9 mouse cellular contexts compared by ENCODE assay signal in the genomic region with DNA sequence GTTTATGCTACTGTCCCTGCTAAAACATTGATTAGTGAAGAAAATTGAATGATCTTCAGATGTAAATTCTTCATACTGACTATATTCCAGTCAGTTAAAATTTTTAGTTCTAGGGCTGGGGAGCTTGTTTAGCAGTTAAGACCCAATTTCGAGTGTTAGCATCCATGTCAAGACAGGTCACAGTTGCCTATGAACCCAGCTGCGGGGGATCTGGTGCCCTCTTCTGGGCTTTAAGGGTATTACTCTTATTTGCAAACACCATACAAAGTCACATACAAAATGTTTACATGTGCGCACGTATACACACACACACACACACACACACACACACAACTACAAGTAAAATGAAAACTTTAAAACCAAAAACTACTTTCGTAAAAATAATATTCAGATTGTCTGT. TPM values are rescaled to one million over a fixed set of nuclear protein-coding genes. Genes with fewer than 3 reads are reported as not detected.
DNase-seq lines count a peak whose midpoint lies in the region; ATAC-seq and TF ChIP-seq lines count a peak whose summit lies in the region.
"Had no signal": no experiment of that assay in that cellular context is flagged by ENCODE, and none has a peak within 500 bp of the region (broad histone marks: within the 10 kb centered on the region; RNA-seq: fewer than 3 reads in every experiment).

No protein-coding gene starts in this region.

- TF ChIP-seq CTCF in G1E (IDR thresholded peaks at IDR 0.05; ENCODE audit: low read depth, low read length): peak; percentile 56
- TF ChIP-seq CTCF in lung, embryonic 14.5 days (IDR thresholded peaks at IDR 0.05; ENCODE audit: low read depth): peak; percentile 62
- peak; percentile 80 for TF ChIP-seq CTCF in stomach, postnatal 0 days (IDR thresholded peaks at IDR 0.05; ENCODE audit: low read depth)

- no peak overlapping the region for H3K4me2 ChIP-seq in lung, embryonic 14.5 days
- H3K4me2 ChIP-seq in stomach, postnatal 0 days (replicated peaks; ENCODE audit: low read depth): no peak overlapping the region
- H3K4me2 ChIP-seq: embryonic facial prominence, embryonic 13.5 days had no signal

- no peaks in the 10 kb centered on the region for H3K4me1 ChIP-seq in G1E (ENCODE audit: insufficient read depth, low read depth, low read length)
- no peaks in the 10 kb centered on the region for H3K4me1 ChIP-seq in lung, embryonic 14.5 days (ENCODE audit: insufficient read depth)
- H3K4me1 ChIP-seq in stomach, postnatal 0 days (replicated peaks; ENCODE audit: control insufficient read depth, insufficient read depth): no peaks in the 10 kb centered on the region
- H3K4me1 ChIP-seq: embryonic facial prominence, embryonic 13.5 days had no signal

- H3K9me3 ChIP-seq in G1E (replicated peaks): no peaks in the 10 kb centered on the region
- H3K9me3 ChIP-seq in lung, embryonic 14.5 days (ENCODE audit: low read depth, low read length): no peaks in the 10 kb centered on the region
- H3K9me3 ChIP-seq in stomach, postnatal 0 days (ENCODE audit: control insufficient read depth, low read length): no peaks in the 10 kb centered on the region
- H3K9me3 ChIP-seq: embryonic facial prominence, embryonic 13.5 days had no signal

- no peak overlapping the region for H3K27ac ChIP-seq in lung, embryonic 14.5 days (ENCODE audit: low read depth)
- no peak overlapping the region for H3K27ac ChIP-seq in stomach, postnatal 0 days (replicated peaks)
- H3K27ac ChIP-seq: embryonic facial prominence, embryonic 13.5 days had no signal

- H3K27me3 ChIP-seq in G1E (ENCODE audit: insufficient read depth, low read length): no peaks in the 10 kb centered on the region
- H3K27me3 ChIP-seq in lung, embryonic 14.5 days (ENCODE audit: insufficient read depth, low read length): no peaks in the 10 kb centered on the region
- H3K27me3 ChIP-seq in stomach, postnatal 0 days (ENCODE audit: control insufficient read depth, insufficient read depth, low read length): no peaks in the 10 kb centered on the region
- H3K27me3 ChIP-seq: embryonic facial prominence, embryonic 13.5 days had no signal

- TF ChIP-seq EP300 in stomach, postnatal 0 days (optimal IDR thresholded peaks at IDR 0.05): no peak

- peak; percentile 31 for DNase-seq in heart, adult 8-10 months (ENCODE audit: low spot score)
- no peak for DNase-seq in heart, adult 11 months
- DNase-seq in 3134 (ENCODE audit: extremely low read depth, insufficient read length, low spot score): peak; percentile 20
- peak; percentile 5 for DNase-seq in G1E (ENCODE audit: low spot score)
- DNase-seq in embryo, embryonic 9.5 days (ENCODE audit: extremely low spot score): peak; percentile 28
- DNase-seq in lung, embryonic 14.5 days: peak; percentile 59
- DNase-seq in stomach, postnatal 0 days (ENCODE audit: low spot score): peak; percentile 23

- no peak overlapping the region for H3K4me3 ChIP-seq in G1E (ENCODE audit: low read depth, low read length)
- no peak overlapping the region for H3K4me3 ChIP-seq in lung, embryonic 14.5 days (ENCODE audit: low read depth, low read length)
- H3K4me3 ChIP-seq in stomach, postnatal 0 days (ENCODE audit: low read depth, low read length): no peak overlapping the region
- H3K4me3 ChIP-seq: embryonic facial prominence, embryonic 13.5 days had no signal

- ATAC-seq in G1E (ENCODE audit: extremely low read depth, insufficient number of reproducible peaks, low FRiP score, poor library complexity, severe bottlenecking): no peak
- peak; percentile 21; the same call in 1 of the 2 replicates for ATAC-seq in lung, embryonic 14.5 days (ENCODE audit: insufficient read depth)
- ATAC-seq in stomach, postnatal 0 days (ENCODE audit: low FRiP score, low TSS enrichment): no peak
- no peak; the same call in 1 of the 2 replicates for ATAC-seq in frontal cortex, adult (ENCODE audit: low TSS enrichment)

- H3K9ac ChIP-seq in lung, embryonic 14.5 days: no peak overlapping the region
- no peak overlapping the region for H3K9ac ChIP-seq in stomach, postnatal 0 days (ENCODE audit: low read length)
- H3K9ac ChIP-seq: embryonic facial prominence, embryonic 13.5 days had no signal

- H3K36me3 ChIP-seq in G1E (replicated peaks): peaks cover 55% of the 10 kb centered on the region
- peaks cover 48% of the 10 kb centered on the region for H3K36me3 ChIP-seq in lung, embryonic 14.5 days (ENCODE audit: insufficient read depth)
- peaks cover 15% of the 10 kb centered on the region; the same call in 1 of the 2 replicates for H3K36me3 ChIP-seq in stomach, postnatal 0 days (ENCODE audit: control insufficient read depth, insufficient read depth, low read length)

- whole genome bisulfite sequencing in lung, embryonic 14.5 days: 45% methylated on average over 5 of the region's 5 CpGs
- 56% methylated on average over 5 of the region's 5 CpGs for WGBS in stomach, postnatal 0 days

RNA-seq across cellular contexts. Expression of a gene that starts 24.2 kb away (rescaled TPM):
- total RNA-seq in heart, adult 8-10 months (2022): 10 to 100 TPM; 23.9 to 26.8 (median 25.4) TPM
- 17.2 and 21.5 TPM in 2 replicates for total RNA-seq in G1E (2014; fragmentation: Nextera tagmentation)
- 17.9 and 25.1 TPM in 2 replicates for total RNA-seq in G1E (2017)
- polyA plus RNA-seq in G1E (2012): 3.9 and 5.2 TPM in 2 replicates
- polyA plus RNA-seq in lung, embryonic 14.5 days (2014; fragmentation: Nextera tagmentation; extraction: Ambion mirVana): 21.2 and 24.6 TPM in 2 replicates
- 27.8 and 32.9 TPM in 2 replicates for polyA plus RNA-seq in stomach, postnatal 0 days (2015; fragmentation: Nextera tagmentation; extraction: Ambion mirVana)

RNA-seq across cellular contexts. Expression of a gene that starts 52.2 kb away (rescaled TPM):
- total RNA-seq in heart, adult 8-10 months (2022): 10 to 100 TPM; 21.1 to 21.9 (median 21.5) TPM
- 120 and 124 TPM in 2 replicates for total RNA-seq in G1E (2014; fragmentation: Nextera tagmentation)
- total RNA-seq in G1E (2017): 138 and 144 TPM in 2 replicates
- 41.5 and 51.9 TPM in 2 replicates for polyA plus RNA-seq in G1E (2012)
- polyA plus RNA-seq in lung, embryonic 14.5 days (2014; fragmentation: Nextera tagmentation; extraction: Ambion mirVana): 43.5 and 46.5 TPM in 2 replicates
- polyA plus RNA-seq in stomach, postnatal 0 days (2015; fragmentation: Nextera tagmentation; extraction: Ambion mirVana): 40.7 and 42.4 TPM in 2 replicates
